Mouse (Mus musculus) spleen, adult 12 weeks (tissue): ENCODE data around the gene Egfl8.

Source experiments
- DNase-seq: peaks from one replicate; pipeline ENCODE4 v3.0.0; 2022; ENCODE audit warnings: low spot score

Gene Egfl8

DNA sequence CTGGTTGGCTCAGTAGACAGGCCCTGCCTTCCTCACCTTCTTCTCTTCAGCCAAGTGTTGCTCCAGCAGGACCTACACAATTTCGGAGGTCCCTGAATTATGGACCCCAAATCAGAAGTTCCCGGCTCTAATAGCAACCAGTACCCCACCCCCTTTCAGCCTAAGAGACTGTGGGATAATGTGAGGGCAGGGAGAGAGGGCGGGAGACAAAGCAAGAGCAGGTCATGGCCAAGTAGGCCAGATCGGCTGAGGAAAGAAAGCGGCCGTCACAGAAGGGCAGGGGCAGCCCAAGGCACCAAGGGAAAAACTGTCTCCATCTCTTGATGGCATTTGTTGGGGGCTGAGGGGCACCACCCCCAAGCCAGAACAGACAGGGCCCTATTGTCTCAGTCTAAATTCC is at the start of gene Egfl8:
Gene Egfl8 (minus strand): TSS at position 101 of the 400 bp plus-strand sequence.
- no peak for DNase-seq

DNA sequence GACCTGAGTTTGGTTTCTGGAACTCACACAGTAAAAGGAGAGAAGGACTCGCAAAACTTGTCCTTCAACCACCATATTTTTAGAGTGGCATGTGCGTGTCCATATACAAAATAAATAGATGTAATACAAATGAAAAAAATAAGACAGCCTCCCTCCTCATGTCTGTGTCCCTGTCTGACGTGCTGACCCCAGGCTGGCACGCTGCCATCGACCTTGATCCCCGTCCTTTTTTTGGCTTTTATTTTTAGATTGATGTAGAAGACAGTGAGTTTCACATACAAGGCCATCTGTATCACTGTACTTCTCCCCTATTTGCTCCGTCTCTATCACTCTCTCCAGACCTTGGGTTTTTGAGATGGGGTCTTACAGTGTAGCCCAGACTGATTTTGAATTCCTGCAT is 48.7 kb upstream of the Egfl8 start:
- no peak for DNase-seq

DNA sequence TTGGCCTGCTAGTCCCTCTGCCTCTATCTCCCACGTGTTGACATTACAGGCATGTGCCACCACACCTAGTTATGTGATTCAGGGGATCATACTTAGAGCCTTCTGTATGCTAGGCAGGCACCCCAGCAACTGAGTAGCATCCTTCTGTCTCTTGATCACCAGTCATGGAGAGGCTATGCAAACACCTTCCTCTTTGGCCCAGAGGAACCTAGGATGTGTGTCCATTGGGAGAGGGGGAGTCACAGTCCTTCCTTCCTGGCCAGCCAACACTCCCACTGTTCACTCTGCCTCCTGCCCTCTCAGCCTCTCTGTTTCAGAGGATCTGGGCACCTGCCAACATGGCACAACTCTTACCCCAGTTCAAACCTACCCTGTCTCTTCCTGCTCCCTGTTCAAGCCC is 47.8 kb upstream of the Egfl8 start:
- no peak for DNase-seq

DNA sequence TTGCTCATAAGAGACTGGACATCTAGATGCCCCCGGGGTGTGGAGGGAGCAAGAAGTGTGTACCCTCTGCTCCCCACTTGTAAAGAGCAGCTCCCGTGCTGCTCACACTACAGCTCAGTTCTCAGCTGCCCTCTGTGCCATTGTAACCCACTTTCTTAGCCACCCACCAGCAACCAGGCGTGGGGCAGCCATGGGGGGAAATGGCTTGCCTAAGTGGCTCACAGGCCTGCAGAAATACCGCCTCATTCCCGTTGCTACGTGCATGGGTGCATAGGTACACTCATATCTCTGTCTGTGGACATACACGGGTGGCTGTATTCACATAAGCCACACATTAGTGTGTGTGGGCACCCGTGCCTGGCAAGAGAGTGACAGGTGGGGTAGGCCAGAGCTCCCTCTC is 47.2 kb upstream of the Egfl8 start:
- no peak for DNase-seq

DNA sequence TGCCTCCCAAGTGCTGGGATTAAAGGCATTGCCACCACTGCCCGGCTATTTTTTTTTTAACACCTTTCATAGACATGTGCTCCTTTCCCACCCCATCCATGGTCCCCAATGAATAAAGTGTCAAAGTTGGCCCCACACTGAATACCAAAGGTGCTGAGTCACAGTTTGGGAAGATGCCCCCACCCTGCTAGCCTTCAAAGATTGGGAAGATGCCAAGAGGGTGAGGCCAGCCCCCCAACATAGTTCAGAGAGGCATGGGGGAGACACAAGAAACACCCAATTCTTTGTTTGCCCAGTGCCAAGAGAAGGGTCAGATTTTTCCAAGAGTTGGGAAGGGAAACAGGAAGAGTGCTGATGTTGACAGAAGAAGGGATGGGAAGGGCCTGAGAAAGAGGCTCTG is 46.7 kb upstream of the Egfl8 start:
- DNase-seq = no peak

DNA sequence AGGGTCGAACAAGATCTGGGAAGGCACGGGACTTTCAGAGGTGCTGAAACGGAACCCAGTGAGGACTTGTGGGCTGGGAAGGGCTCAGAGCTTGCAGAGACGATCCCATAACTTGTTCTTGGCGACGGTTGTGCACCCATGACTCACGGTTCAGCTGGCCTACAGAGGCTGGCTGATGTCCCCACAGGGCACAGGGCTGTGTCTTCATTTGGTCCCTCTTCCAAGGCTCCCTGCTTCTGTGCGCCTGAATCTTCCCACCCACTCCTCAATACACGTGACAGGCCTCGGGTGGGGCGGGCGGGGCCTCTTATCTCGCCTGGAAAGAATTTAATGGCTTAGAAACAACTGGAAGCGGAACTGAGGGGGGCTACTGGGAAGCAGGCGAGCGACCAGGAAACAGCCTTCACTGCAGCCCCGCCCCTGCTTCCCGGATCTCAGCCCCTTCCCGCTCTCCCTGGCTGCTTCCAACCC is 45.4 kb upstream of the Egfl8 start:
- no peak for DNase-seq

DNA sequence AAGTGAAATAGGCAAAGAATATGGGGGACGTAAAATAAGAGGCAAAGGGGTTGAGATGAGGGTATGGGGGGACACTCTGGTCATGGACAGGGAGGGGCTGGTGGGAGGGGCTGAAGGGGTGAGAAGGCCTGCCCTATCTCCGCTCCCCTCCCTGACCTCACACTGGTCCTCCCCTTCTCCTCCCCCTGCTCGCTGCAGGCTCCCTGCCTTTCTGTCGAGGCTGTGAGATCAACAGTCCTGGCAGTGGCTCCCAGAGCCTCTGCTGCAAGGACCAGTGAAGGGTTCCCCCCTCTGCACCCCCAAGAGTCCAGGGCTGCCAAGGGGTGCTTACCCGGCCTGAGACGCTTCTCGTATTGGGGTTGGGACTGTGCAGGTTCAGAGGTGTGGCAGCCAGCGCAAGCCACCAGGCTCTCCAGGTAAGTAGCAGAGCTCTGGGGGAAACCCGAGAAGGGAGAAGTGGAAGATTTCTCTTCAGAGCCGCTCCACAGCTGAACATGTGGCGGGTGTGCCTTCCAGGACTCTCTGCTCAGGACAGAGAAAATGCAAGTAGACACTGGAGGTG is 44.6 kb upstream of the Egfl8 start:
- no peak for DNase-seq

DNA sequence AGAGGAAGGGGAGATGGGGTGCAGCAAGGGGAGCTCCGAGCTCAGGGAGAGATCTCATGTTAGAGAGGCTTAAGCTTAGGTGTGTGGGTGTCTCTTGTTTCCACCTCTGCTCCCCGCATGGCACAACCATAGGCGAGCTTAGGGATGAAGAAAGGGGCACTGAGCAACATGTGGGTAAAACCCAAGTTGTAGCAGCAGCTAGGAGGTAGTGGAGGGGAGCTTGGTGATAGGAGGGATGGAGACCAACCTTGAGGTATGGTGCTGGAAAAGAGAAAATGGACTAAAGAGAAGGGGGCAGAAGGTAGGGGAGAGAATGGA is 44.1 kb upstream of the Egfl8 start:
- no peak for DNase-seq

DNA sequence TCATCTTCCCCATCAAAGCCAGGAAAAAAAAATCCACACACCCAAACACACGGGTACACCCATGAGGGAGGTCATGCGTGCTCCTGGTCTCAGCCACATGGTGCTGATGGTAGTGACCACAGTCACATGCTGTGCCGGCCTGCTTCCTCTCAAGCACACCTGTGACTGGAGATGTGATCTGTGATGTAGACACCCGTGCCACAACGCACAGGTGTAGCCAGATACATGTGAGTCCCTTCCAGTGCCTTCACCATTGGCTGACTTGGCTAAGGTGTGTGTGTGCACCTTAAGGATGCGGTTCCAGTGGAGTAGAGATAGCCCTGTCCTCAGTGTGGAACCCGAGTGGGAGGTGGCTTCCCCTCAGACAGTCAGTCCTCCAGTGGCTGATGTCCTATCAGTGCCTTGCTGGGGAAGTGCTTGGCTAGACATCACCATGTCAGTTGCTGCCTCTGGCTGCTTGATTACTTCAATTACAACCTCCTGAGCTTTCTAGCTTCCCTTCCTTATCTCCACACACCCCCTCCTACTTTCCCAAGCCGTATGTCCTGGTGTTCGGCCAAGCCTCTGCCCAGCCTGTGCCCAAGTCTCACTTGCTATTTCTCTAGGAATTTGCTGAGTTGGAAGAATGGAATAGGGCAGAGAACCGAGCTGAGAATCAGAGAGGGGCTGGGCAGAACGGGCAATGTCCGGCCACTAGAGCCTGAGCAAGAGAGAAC is 43.6 kb upstream of the Egfl8 start:
- no peak for DNase-seq

DNA sequence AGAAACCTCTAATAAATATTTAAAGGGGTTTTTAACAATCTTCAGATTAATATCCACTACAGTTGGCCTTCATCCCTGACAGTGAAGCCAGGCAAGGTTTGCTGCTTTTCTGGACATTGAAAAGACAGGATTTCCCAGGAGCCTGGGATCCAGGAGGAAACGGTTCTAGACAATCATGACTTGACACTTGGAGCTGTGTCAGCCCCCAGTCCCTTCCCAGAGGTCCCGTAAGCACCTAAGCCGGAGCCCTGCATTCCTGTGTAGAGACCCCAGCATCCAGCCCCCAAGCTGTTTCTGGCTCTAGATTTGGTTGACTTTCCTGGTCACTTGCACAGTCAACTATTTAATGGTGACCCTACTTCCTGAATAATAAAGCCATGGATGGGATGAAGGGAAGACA is 42.8 kb upstream of the Egfl8 start:
- no peak for DNase-seq

DNA sequence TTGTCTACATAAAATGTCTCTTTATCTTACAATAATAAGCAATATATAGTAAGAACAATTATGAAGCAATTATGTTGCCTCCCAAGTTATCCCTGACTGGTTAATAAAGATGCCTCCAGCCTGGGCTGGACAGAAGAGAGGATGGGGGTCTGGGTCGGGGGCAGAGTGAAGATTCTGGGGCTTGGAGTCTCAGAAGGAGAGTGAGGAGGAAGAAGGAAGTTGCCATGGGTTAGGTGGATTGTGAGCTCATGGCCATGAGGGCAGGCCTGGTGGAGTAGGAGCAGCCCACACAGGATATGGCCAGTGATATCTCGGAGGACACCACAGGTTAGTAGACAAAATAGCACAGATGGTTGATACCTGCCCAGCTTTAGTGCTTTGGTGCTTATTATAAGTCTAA is 42.4 kb upstream of the Egfl8 start:
- no peak for DNase-seq

DNA sequence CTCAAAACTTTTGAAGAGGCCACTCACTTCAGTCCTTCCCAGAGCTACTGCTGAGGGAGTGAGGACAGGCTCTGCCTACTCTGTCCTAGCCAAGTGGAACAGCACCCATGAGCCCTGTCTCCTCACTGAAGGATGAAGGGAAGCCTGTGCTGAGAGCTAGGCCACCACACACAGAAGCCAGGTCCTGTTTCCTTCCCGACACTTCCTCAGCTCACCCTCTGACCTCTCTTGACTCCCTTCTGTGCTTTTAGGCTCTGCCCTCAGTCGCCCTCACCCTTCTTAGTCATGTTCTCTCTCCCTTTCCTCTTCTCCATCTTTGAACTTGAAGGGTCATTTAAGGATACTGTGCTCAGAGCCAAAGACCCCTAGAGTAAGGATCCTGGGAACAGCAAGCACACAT is 41.5 kb upstream of the Egfl8 start:
- no peak for DNase-seq

DNA sequence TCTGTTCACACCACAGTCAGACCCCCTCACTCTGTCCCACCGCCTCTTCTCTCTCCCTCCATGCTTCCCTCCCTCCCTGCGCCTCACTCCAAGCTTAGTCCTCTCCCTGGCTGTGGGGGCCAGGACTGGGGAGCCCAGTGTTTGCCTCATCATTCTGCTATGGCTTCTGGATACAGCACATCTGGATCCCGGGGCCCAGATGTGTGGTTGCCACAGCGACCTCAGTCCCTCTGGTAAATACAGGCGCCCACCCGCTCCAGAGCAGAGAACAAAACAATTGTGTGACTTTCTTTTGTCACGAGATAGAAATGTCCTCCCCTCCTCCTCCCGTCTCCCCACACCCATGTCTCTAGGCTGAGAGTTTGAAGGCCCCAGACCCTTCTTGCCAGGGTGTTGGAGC is 40.9 kb upstream of the Egfl8 start:
- DNase-seq = no peak

DNA sequence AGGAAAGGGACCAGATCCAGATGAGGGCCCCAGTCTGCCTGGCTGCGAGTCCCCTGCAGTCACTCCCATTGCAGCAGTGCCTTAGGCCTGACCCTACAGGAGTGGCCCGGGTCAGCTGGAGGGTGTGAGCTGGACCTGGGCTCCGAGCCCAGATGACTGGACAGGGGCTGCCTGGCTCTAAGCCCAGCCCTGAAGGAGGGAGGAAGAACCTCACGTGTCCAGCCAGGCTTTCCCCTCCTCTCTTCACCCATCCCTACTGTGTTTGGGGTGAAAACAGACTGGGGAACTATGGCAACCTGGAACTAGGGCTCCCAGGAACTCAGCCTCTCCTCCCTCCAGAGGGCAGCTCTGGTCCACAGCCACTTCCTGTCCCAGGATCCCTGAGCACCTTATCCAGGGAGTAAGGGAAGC is 39.8 kb upstream of the Egfl8 start:
- no peak for DNase-seq

DNA sequence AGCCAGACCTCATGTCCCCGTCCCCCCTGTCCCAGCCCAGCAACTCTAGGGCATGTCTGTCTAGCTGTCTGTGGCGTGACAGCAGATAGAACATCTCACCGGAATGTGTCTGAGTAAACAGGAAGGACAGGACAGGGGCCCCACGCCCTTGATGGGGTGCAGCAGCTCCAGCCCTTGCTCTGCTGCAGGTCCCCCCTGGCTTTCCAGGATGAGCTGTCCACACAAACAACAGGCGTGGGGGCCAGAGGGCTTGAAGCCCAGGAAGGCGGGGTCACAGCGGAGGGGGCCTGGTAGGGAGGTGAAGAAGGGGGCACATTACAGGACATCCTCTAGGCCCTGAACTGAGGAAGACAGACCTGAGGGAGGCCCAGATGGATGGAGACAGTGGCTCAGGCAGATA is 39.4 kb upstream of the Egfl8 start:
- DNase-seq = no peak

DNA sequence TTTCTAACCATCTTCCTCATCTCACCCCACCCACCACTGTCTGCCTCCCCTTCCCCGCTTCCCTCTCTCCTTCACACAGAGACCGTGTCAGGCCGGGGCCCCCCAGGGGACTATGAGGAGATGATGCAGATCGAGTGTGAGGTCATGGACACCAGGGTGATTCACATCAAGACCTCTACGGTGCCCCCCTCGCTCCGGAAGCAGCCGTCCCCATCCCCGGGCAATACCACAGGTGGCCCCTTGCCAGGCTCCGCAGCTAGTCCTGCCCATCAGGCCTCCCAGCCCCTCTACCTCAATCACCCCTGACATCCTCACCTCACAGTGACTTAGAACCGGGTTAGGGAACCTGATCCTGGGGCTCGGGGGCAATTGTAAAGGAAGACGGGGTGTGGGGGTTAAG is 38.6 kb upstream of the Egfl8 start:
- no peak for DNase-seq

DNA sequence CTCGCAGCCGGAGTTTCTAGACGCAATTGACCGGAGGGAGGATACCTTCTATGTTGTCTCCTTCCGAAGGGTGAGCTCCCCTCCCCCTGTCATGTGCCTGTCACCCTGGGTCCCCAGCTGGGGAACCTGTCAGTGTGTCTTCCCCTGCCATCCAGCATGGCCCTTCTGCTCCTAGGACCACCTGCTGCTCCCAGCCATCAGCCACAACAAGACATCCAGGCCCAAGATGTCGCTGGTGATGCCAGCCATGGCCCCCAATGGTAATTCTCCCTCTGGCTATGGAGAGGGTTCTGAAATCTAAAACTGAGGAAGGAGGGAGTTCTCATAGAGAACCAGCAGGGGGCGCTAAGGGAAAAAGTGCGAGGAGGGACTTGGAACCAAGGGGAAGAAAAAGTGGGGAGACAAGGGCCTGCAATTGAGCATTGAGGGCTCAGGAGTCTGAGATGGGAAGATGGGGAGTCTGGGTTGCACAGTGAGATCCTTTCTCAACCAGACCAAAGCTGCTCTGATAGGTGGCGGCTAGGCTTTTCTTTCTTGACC is 38.0 kb upstream of the Egfl8 start:
- peak; percentile 35 for DNase-seq

DNA sequence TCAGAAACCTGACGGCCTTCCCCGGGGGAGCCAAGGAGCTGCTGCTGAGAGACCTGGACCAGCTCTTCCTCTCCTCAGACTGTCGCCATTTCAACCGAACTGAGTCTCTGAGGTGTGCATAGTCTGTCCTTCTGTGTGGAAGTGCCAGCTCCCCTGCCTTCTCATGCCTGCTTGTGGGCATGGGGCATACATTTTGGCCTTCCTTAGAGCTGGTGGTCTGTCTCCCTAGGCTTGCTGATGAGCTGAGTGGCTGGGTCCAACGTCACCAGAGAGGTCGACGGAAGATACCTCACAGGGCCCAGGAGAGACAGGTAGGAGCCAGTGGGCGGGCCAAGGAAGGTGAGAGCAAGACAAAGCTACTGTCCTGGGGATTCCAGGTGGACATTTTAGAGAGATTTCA is 37.2 kb upstream of the Egfl8 start:
- no peak for DNase-seq

DNA sequence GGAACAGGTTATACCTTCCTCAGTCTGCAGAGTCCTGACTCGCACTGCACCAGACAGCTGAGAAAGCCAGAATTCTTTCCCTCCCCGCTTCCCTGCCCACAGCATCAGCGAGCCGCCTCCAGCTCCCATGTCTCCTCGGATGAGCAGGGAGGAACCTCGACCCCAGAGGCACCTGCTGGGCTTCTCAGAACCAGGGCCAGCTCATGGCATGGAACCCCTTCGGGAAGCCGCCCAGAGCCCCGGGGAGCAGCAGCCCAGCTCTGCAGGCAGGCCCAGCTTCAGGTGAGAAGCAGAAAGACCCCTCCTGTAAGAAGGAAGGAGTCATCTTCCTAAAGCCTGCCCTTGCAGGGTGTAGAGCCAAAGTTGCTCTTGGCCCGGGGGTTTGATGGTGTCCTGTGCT is 36.8 kb upstream of the Egfl8 start:
- no peak for DNase-seq

DNA sequence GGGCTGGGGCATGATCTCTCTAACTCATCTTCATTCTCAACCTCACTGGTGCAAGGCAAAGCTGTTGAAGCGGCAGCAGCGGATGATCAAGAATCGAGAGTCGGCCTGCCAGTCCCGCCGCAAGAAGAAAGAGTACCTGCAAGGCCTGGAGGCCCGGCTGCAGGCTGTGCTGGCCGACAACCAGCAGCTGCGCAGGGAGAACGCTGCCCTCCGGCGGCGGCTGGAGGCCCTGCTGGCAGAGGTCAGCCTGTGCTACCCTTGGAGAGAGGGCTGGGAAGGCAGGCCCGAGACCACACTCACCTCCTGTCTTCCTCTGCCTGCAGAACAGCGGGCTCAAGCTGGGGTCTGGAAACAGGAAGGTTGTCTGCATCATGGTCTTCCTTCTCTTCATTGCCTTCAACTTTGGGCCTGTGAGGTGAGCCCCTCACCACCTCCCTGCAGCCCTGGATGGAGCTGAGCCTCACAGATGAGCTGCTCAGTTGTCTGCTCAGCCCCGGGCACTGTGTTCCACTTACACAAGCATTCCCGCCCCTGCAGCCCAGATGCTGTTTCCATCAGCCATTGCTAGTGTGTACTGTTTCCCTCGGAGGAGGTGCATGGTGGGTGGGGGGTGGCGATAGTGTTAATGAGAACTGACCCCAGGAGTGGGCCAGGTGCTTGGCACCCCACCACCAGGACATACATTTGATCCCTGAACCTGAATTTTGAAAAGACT is 35.9 kb upstream of the Egfl8 start:
- DNase-seq = no peak

DNA sequence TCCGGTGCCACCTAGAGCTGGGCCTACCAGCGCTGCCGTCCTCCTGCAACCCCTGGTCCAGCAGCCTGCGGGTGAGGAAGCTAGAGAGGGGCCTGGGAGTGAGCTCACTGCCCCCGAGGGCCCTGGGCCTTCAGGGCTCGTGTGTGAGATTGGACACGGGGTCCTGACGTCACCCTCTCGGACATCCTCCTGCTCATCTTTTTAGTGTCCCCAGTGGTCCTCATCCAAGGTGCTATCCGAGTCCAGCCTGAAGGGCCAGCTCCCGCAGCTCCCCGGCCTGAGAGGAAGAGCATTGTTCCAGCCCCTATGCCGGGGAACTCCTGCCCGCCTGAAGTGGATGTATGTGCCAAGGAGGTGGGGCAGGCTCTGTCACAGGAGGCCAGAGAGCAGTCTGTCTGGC is 35.0 kb upstream of the Egfl8 start:
- DNase-seq = no peak

DNA sequence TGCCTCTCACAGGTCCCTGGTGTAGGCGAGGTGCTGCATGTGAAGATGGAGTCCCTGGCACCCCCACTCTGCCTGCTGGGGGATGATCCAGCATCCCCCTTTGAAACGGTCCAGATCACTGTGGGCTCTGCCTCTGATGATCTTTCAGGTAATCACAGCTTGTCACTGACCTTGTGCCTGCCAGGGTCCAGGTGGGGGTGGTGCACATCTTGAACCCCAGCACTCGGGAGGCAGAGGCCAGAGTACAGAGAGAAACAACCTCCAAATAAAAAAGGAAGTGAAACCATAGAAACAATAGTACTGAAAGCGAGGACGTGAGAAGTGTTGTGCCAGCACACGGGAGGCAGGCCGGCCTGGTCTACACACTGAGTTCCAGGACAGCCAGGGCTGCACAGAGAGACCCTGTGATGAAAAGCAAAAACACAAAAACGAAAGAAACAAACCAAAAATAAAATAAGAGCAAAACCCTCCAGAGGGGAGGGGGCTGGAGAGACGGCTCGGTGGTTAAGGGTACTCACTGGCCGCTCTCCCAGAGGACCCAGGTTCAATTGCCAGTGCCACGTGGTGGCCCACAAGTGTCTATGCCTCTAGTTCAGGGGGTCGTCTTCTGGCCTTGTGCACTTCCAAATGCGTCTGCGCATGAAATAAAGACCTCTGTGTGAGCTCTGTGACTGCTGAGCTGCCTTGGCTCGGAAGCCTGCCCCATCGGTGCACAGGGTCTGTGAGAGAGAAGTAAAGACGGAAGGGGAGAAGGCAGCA is 33.5 kb upstream of the Egfl8 start:
- DNase-seq = no peak
